Mouse (Mus musculus): Measurements from ENCODE around the gene Vmn1r220.
"Not testable (repeated sequence)": the region's sequence is repeated elsewhere in the genome, so short reads cannot be mapped to it uniquely, and the experiment has no call there.

Gene Vmn1r220

GRCm38 (mm10) chr13:23187875-23188274 lies at the start of gene Vmn1r220:
TSS of gene Vmn1r220 (minus strand) at chr13:23187975.
- no peak for DNase-seq

GRCm38 (mm10) chr13:23235847-23236246 lies 48.1 kb upstream of the Vmn1r220 start, which contains the start of gene Vmn1r222:
TSS of gene Vmn1r222 (minus strand) at chr13:23235947.
- not testable (repeated sequence) for DNase-seq

DNA sequence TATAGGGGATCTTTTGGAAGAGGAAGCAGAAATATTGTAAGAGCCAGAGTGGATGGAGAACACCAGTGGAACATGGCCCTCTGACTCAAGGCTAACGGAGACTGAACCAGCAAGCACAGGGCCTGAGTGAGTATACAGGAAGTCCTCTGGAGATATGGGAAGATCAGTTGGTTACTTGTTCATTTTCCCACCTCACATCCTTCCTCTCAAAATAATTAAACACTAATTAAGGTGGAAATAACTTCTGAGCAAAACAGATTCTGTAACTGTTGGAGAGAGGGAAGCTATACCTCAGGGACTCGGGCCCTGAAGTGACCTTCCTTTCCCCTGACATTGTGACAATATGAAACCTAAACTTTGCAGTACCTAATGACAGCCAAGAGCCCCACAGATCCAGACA lies 26.1 kb upstream of the Vmn1r220 start, which contains the start of gene Vmn1r221:
Gene Vmn1r221 (plus strand): TSS at position 301 of the 400 bp plus-strand sequence.
- not testable (repeated sequence) for DNase-seq

- not testable (repeated sequence) for DNase-seq
Measured at GRCm38 (mm10) chr13:23203885-23204284, 16.1 kb upstream of the Vmn1r220 start.

- DNase-seq = not testable (repeated sequence)
Measured at GRCm38 (mm10) chr13:23166471-23166870, 21.3 kb downstream of the Vmn1r220 start.

DNA sequence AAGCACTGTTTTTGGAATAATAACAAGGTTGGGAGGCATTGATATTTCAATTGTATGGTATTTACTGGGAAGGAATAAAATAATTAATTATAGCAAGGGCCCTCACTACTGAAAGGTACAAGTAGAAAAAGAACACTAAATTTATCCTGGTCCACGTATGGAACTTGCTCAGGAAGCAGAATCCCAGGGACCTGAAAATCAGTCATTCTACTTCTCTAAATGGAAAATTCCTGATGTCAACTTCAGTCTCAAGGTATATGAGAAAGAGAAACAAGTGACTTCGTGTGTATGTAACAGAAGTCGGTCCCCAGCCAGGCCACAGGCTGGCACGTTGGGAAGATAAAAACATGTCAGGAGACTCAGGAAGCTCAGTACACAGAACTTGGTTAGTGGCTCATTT lies 28.8 kb downstream of the Vmn1r220 start, which contains the start of gene Vmn1r219:
Gene Vmn1r219 (plus strand): TSS at position 301 of the 400 bp plus-strand sequence.
- DNase-seq = no peak

GRCm38 (mm10) chr13:23157848-23158247 lies 29.9 kb downstream of the Vmn1r220 start:
- DNase-seq = peak; percentile 54 to 61

DNA sequence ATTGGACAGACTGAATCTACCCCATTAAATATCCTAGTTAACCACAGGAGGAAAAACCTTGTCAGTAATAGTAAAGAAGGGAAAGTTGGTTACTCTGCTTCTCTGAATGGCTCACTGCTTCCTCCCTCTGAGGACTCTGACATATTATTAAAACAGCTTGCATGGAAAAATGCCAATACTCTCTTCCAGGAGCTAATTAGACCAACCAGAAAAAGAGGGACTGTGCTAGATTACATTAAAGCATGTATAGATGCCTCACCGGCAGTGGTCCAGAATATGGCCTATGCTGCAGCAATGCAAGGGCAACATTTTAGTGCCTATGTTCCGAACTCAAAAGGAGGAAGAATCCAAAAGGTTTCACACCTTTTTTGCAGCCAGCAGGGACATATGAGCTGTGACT lies 48.9 kb downstream of the Vmn1r220 start:
- no peak for DNase-seq

DNA sequence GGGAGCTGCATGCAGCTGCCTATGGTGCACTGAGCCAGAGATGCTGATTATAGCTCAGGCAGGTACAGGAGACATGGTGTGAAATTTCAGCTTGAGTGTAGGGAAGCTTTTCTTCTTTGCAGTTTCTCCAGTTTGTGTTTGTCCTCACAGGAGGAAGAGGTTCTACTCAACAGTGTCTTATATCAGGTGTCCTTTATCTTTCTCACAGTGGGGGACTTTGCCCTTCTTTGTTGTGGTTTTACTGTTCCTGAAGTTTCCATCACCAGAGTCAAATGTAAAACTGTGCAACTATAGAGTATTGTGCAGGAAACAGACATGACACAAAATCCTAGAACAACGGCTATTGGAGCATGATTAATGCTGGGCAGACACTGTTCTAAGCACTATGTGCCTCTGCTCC lies 54.3 kb downstream of the Vmn1r220 start:
- DNase-seq = no peak

DNA sequence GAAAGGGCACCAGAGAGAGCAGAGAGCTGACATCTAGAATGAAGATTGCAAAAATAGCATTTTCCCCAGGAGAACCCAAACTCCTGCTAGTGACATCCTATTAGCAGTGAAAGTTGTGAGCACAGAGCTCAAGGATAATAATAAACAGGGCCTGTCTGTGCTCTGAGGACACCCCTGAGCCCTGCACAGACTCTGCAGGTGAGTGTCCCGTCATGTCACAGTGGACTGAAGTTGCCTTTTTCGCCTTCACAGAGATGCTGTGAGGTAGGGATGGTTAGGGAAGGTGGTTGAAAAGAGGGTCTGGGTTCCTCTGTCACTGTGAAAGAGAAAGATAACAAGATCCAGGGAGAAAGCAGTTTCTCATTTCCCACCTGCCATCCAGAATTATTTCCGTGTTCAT lies 54.7 kb downstream of the Vmn1r220 start, which contains the start of gene Vmn1r218:
Gene Vmn1r218 (plus strand): TSS at position 57 of the 400 bp plus-strand sequence.
- no peak for DNase-seq

All from kidney, adult 8-10 months (tissue).